21 mouse cellular contexts compared by ENCODE assay signal in genomic region chr14:76302322-76302991, GRCm38 (mm10).
DNase-seq lines count a peak whose midpoint lies in the region; ATAC-seq lines count a peak whose summit lies in the region.
"Had no signal": no experiment of that assay in that cellular context is flagged by ENCODE, and none has a peak within 500 bp of the region (broad histone marks: within the 10 kb centered on the region; RNA-seq: fewer than 3 reads in every experiment).

No protein-coding gene starts in this region.

- peak; percentile 43 for DNase-seq in adrenal gland, postnatal 14 days
- DNase-seq in adrenal gland, postnatal 36 days: no peak
- peak; percentile 13 to 21 for DNase-seq in heart, adult 9 months (ENCODE audit: low spot score in 2 of 2)
- DNase-seq in heart, postnatal 10 days: peak; percentile 26 to 34
- peak; percentile 67 for DNase-seq in lung, postnatal 36 days
- DNase-seq in spleen, postnatal 14 days (ENCODE audit: low spot score in 2 of 2): no peak
- DNase-seq: cerebellum, postnatal 14 days; embryo, embryonic 11 days; midbrain, embryonic 14.5 days; spleen, adult 18-20 months; thymus, adult 2 months had no signal

- H3K9me3 ChIP-seq in heart, embryonic 11.5 days (replicated peaks; ENCODE audit: control insufficient read depth, low read length): no peaks in the 10 kb centered on the region
- H3K9me3 ChIP-seq: embryonic facial prominence, embryonic 15.5 days; heart, embryonic 15.5 days; limb, embryonic 13.5 days; stomach, embryonic 15.5 days had no signal

- WGBS in heart, embryonic 11.5 days (ENCODE audit: insufficient replicate concordance): 46% methylated on average over 11 of the region's 11 CpGs

- intact Hi-C loops in heart, postnatal 10 days (cut with DNase I): loop anchor here (5.0 kb wide), 1 partner anchor 165 kb away; no protein-coding TSS in a partner anchor

- 0 out of 2 replicates have a peak, but pooled peaks cover 2% of the 10 kb centered on the region for H3K4me1 ChIP-seq in heart, embryonic 11.5 days (ENCODE audit: control insufficient read depth, insufficient read depth, low read length)
- H3K4me1 ChIP-seq: embryonic facial prominence, embryonic 15.5 days; limb, embryonic 13.5 days; stomach, embryonic 15.5 days had no signal

- ATAC-seq in heart, embryonic 11.5 days (replicated peaks; ENCODE audit: insufficient number of reproducible peaks, low FRiP score, low TSS enrichment): no peak
- no peak for ATAC-seq in megakaryocyte, adult 5-6 weeks (ENCODE audit: poor library complexity, severe bottlenecking)
- ATAC-seq: hindbrain, embryonic 16.5 days; intestine, postnatal 0 days had no signal

- H3K4me2 ChIP-seq in heart, embryonic 11.5 days: no peak overlapping the region
- H3K4me2 ChIP-seq: embryonic facial prominence, embryonic 15.5 days; heart, embryonic 15.5 days; limb, embryonic 13.5 days; stomach, embryonic 15.5 days had no signal

- H3K36me3 ChIP-seq in heart, embryonic 11.5 days (ENCODE audit: control insufficient read depth, insufficient read depth, low read length): no peaks in the 10 kb centered on the region
- H3K36me3 ChIP-seq: embryonic facial prominence, embryonic 15.5 days; heart, embryonic 15.5 days; limb, embryonic 13.5 days; stomach, embryonic 15.5 days had no signal

- no peak overlapping the region for H3K27ac ChIP-seq in heart, embryonic 11.5 days (ENCODE audit: low read depth, low read length)
- H3K27ac ChIP-seq: embryonic facial prominence, embryonic 15.5 days; heart, embryonic 15.5 days; limb, embryonic 13.5 days; liver, embryonic 14.5 days; stomach, embryonic 15.5 days had no signal

- H3K27me3 ChIP-seq in heart, embryonic 11.5 days (ENCODE audit: control insufficient read depth, insufficient read depth, low read length): no peaks in the 10 kb centered on the region
- H3K27me3 ChIP-seq: CH12.LX; embryonic facial prominence, embryonic 15.5 days; heart, embryonic 15.5 days; limb, embryonic 13.5 days; stomach, embryonic 15.5 days had no signal

- no peak overlapping the region for H3K4me3 ChIP-seq in heart, embryonic 11.5 days (ENCODE audit: low read depth, low read length)
- H3K4me3 ChIP-seq: embryonic facial prominence, embryonic 15.5 days; heart, embryonic 15.5 days; limb, embryonic 13.5 days; stomach, embryonic 15.5 days had no signal

- H3K9ac ChIP-seq in heart, embryonic 11.5 days (ENCODE audit: low read depth, low read length): no peak overlapping the region
- H3K9ac ChIP-seq: embryonic facial prominence, embryonic 15.5 days; heart, embryonic 15.5 days; limb, embryonic 13.5 days; liver, embryonic 14.5 days; stomach, embryonic 15.5 days had no signal

Comparison
In these comparisons a context has a peak if more than half of its experiments do, and no peak if none do; other contexts are left out.
1. DNase-seq: peak in adrenal gland, postnatal 14 days (single experiment), heart, adult 9 months (2 of 2), heart, postnatal 10 days (2 of 2) and lung, postnatal 36 days (single experiment); none in adrenal gland, postnatal 36 days (0 of 2) and spleen, postnatal 14 days (0 of 2).